Mouse (Mus musculus) spleen, postnatal 36 days (tissue): ENCODE measurements around the gene 2610507B11Rik.
"Not testable (repeated sequence)": the region's sequence is repeated elsewhere in the genome, so short reads cannot be mapped to it uniquely, and the experiment has no call there.

Experiments used
- DNase-seq, 2 experiments: peaks; one replicate each; pipeline ENCODE4 v3.0.0; 2022; ENCODE audit warnings: low spot score in 2 of 2, mixed read lengths in 1 of 2

2610507B11Rik gene

GRCm38 (mm10) chr11:78261380-78262352 is at the start of gene 2610507B11Rik:
Gene 2610507B11Rik, plus strand, starts transcription at chr11:78261752.
- DNase-seq = peak; percentile 93

DNA sequence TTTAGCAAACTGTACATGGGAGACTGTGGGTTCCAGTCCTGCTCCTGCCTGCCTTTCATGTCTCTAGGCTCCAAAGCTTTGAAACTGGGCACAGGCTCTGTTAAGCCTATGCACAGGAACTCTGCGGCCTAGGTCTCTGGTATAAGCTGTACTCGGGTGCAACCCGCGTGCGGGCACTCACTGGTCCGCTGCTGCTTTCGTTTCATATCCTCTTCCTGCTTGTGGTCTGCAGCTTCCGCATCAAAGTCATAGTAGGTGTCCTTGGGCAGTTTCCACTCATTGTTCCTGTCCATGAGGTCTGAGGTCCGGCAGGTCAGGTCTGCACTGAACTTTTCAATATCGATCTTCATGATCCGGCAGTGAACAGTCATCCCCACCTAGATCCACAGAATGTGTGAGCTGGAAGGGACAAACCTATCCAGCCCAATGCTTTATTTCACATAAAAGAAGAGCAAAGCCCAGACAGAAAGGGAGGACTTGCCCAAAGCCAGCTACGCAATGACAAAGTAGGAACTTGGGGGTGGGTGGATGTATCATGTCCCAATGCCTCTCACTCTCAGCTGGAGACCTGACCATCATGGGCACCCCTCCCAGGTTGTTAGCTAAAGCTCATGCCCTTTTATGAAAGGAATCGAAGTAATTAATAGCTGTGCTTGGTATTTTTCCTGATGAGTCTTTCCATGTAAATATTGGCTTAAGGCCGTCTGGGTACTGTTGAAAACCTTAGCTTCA is 48.3 kb upstream of the 2610507B11Rik start:
- peak; percentile 75 to 79 for DNase-seq

DNA sequence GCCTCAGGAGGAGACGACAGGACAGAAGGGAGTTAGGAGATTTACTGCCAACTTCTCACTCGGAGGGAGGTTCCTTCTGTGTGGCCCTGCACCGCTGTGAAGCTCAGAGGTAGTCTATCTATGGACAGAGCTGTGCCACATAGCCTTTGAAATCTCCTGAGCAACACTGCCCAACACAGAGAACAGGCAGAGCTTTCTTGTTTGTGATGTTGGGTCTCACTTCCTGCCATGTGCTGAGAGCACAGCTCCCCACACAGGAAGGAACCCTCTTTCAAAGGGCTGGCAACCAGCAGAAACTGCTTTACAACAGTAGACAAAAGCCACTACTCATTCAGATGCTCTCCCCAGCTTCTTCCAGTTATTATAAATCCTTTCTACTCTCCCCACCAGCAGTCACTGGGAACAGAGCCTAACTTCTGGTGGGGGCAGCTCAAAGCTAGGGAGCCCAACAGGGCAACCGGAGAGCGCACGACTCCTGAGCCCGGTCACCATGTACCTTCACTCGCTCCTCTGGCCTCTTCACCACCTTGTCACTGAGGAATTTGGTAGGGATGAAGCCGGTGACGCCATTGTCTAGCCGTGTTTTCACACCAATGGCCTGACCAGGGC is 45.7 kb upstream of the 2610507B11Rik start:
- peak; percentile 28 to 38 for DNase-seq

- DNase-seq = no peak
Measured at GRCm38 (mm10) chr11:78223586-78223985, 38.0 kb upstream of the 2610507B11Rik start.

- DNase-seq = no peak
Measured at GRCm38 (mm10) chr11:78231518-78231917, 30.0 kb upstream of the 2610507B11Rik start.

- no peak for DNase-seq
Measured at GRCm38 (mm10) chr11:78240193-78240857, 21.2 kb upstream of the 2610507B11Rik start.

- DNase-seq = no peak
Measured at GRCm38 (mm10) chr11:78245261-78245626, 16.3 kb upstream of the 2610507B11Rik start.

- peak; percentile 80 to 84 for DNase-seq
Measured at GRCm38 (mm10) chr11:78245627-78246317, 15.8 kb upstream of the 2610507B11Rik start, which contains the start of the genes Sdf2 and Supt6. Gene Sdf2, plus strand, starts transcription at chr11:78245746. Gene Supt6, minus strand, starts transcription at chr11:78245987.

DNA sequence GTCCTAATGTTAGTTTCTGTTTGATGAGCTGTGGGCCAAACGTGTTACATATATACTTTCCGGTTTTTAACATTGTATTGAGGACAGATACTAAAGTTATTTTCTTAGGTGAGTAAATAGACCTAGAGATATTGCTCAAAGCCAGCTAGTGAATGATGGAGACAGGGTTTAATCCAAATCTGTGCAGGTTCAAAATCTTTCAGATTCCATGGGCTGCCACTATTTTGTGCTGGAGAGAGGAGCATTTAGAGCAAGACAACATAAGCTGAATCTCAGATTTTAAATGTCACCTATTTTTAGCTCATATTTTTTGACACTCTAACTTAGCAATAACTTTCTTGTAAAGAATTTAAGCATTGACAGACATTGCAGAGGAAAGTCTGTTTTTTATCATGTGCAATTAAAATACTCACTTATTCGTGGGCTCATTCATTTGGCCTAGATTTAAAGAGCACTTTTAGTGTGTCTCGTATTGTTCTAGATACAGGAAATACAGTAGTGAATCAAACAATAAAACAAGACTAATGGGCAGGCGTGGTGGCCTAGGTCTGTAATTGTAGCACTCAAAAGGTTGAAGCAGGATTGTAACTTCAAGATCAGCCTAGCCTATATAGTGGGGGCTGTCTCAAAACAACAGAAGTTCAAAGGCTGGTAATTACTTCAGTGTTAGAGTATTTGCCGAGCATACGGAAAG is 15.1 kb upstream of the 2610507B11Rik start:
- DNase-seq = no peak

DNA sequence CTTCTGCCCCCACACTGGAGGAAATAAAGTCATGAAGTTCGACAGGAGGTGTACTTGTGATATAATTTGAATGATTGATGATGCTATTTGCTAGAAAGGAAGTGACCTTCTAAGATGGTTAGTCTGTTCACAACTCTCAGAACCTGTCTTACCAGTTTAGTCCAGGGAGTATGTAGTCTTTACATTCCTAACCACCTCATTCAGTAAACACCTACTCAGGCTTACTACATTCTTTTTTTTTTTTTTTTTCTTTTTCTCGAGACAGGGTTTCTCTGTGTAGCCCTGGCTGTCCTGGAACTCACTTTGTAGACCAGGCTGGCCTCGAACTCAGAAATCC is 14.6 kb upstream of the 2610507B11Rik start:
- no peak for DNase-seq

- DNase-seq = peak; percentile 7 to 23
Measured at GRCm38 (mm10) chr11:78247727-78248140, 13.8 kb upstream of the 2610507B11Rik start.

DNA sequence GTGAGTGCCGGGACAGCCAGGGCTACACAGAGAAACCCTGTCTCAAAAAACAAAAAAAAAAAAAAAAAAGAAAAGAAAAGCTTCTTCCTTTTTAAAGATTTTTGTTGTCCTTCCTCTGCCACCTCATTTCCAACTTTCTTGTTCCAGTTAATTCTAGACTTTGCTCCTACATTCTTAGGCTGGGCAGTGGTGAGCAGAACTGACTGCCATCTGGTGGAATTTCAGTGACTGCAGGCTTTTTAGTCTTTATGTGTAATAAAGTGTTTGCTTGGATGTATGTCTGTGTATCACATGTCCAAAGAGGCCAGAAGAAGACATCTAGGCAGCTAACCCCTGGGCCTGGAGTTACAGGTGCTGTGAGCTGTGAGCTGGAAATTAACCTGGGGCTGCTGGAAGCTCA is 4.9 kb upstream of the 2610507B11Rik start:
- no peak for DNase-seq

DNA sequence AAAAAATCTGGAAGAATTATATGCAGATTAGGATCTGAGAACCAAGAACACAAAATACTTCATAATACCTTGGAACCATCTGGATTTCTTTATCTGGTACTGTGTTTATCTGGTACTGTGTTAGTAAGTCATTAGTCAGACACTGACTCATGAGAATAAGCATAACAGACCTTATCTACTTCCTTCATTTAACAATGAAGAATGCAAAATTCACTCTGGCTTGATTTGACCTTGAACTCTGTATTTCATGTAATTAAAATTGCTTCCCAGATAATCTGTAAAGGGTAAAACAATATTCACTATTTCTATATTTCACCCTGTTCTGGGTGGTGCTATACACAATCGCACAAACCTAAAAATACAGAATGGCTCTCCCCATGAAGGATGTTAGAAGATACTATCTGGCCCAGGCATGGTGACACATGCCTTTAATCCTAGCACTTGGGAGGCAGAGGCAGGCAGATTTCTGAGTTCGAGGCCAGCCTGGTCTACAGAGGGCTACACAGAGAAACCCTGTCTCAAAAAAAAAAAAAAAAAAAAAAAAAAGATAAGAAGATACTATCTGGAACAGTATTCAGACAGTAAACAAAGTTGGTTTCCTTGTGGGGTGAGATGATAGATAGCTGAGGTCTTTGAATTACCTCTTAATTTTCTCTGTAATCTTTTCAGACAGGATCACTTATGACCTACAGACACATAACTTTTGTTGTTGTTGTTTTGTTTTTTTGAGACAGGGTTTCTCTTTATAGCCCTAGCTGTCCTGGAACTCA is 878 bp upstream of the 2610507B11Rik start:
- DNase-seq = no peak

GRCm38 (mm10) chr11:78262550-78262949 is 998 bp downstream of the 2610507B11Rik start:
- peak; percentile 33 to 61 for DNase-seq

- DNase-seq = no peak
Measured at GRCm38 (mm10) chr11:78265571-78265970, 4.0 kb downstream of the 2610507B11Rik start.

GRCm38 (mm10) chr11:78271986-78272385 is 10.4 kb downstream of the 2610507B11Rik start:
- DNase-seq = no peak

- no peak for DNase-seq
Measured at GRCm38 (mm10) chr11:78275596-78275995, 14.0 kb downstream of the 2610507B11Rik start.

DNA sequence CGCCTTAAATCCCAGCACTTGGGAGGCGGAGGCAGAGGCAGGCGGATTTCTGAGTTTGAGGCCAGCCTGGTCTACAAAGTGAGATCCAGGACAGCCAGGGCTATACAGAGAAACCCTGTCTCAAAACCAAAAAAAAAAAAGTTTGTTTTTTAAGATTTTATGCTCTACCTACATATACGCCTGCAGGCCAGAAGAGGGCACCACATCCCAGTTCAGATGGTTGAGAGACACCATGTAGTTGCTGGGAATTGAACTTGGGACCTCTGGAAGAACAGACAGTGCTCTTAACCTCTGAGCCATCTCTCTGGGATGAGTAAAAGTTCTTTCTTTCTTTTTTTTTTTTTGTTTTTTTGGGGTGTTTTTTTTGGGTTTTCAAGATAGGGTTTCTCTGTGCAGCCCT is 14.6 kb downstream of the 2610507B11Rik start:
- DNase-seq = not testable (repeated sequence)

GRCm38 (mm10) chr11:78278853-78279252 is 17.3 kb downstream of the 2610507B11Rik start:
- no peak for DNase-seq

DNA sequence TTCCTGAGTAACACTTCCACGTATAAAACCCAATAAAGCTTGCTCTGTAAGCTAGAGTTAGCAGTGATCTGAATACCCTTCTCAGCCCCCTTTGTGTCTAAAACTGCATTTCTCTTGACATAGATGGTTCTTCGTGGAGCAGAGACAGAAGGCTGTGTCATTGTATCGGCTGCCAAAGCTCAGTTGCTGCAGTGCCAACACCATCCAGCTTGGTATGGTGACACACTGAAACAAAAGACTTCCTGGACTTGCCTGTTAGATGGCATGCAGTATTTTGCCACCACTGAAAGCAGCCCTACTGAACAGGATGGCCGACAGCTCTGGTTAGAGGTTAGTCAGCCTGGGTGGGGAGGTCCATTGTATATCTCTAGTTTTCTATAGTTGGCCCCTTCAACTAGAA is 18.0 kb downstream of the 2610507B11Rik start:
- DNase-seq = no peak
